Mouse (Mus musculus): ENCODE results near the gene Gm10778. TPM values are rescaled to one million over a fixed set of nuclear protein-coding genes. Genes with fewer than 3 reads are reported as not detected.
"Not testable (repeated sequence)": the region's sequence is repeated elsewhere in the genome, so short reads cannot be mapped to it uniquely, and the experiment has no call there.

The Gm10778 gene
- polyA plus RNA-seq (2016; fragmentation: Nextera tagmentation; extraction: Ambion mirVana) = 2.3 and 2.5 TPM in 2 replicates

- Histone ChIP-seq H3K4me3 (peak within 1 kb of the TSS; percentile 69), H3K36me3 (peaks cover 21% of the 10 kb centered on the region), H3K4me1 (peaks cover 27% of the 10 kb centered on the region), H3K27ac (peak within 1 kb of the TSS; percentile 75), H3K4me2 (peak within 1 kb of the TSS; percentile 78), H3K9ac (peak within 1 kb of the TSS; percentile 81)
- not testable (repeated sequence) for H3K9me3 ChIP-seq (replicated peaks); H3K27me3 ChIP-seq (replicated peaks)
- 2% methylated on average over 34 of the region's 52 CpGs for WGBS (ENCODE audit: insufficient replicate concordance)
- peak; percentile 94 for ATAC-seq
These were observed at the start of gene Gm10778 for GRCm38 (mm10) chr10:81648803-81649775. Gene Gm10778, plus strand, starts transcription at chr10:81649059.

GRCm38 (mm10) chr10:81599630-81600029 is 49.2 kb upstream of the Gm10778 start:
- no peaks in the 10 kb centered on the region for H3K36me3 ChIP-seq
- WGBS (ENCODE audit: insufficient replicate concordance) = 60% methylated on average over 5 of the region's 5 CpGs
- H3K27me3 ChIP-seq (replicated peaks) = peaks cover 51% of the 10 kb centered on the region
- no peak overlapping the region for H3K4me3 ChIP-seq
- no peak for ATAC-seq
- no peak overlapping the region; the same call in 1 of the 2 replicates for H3K27ac ChIP-seq
- H3K9ac ChIP-seq = no peak overlapping the region
- H3K9me3 ChIP-seq (replicated peaks) = no peaks in the 10 kb centered on the region
- no peak overlapping the region for H3K4me2 ChIP-seq
- H3K4me1 ChIP-seq = peaks cover 85% of the 10 kb centered on the region

DNA sequence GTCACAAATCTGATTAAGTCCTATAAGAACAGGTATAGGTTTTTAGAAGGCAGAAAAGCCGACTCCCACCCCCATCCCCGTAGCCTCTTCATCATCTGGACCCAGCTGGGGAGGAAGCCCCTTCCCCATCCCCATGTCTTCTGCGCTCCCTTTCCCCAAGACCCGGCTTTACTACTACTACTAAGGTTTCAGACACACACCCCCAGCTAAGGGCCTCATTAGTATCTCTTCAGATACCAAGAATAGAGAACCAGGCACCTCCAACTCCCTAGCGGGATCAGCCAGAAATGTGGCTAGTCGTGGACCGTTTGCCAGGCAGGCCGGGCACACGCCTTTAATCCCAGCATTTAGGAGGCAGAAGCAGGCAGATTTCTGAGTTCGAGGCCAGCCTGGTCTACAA is 48.8 kb upstream of the Gm10778 start:
- Histone ChIP-seq H3K4me1 (peaks cover 85% of the 10 kb centered on the region), H3K36me3 (no peaks in the 10 kb centered on the region), H3K4me3 (no peak overlapping the region), H3K27me3 (replicated peaks) (peaks cover 46% of the 10 kb centered on the region), H3K9me3 (replicated peaks) (no peaks in the 10 kb centered on the region), H3K9ac (no peak overlapping the region), H3K27ac (peak overlapping the region; percentile 28; the same call in 1 of the 2 replicates), H3K4me2 (peak overlapping the region; percentile 69)
- WGBS (ENCODE audit: insufficient replicate concordance) = 35% methylated on average over 10 of the region's 10 CpGs
- ATAC-seq = no peak

GRCm38 (mm10) chr10:81600738-81601203 is 48.1 kb upstream of the Gm10778 start, which contains the start of gene Tle6:
Gene Tle6, minus strand, starts transcription at chr10:81601073.
- Histone ChIP-seq H3K27me3 (replicated peaks) (peaks cover 39% of the 10 kb centered on the region), H3K4me2 (peak within 1 kb of the TSS; percentile 69), H3K9ac (peak within 1 kb of the TSS; percentile 44), H3K4me3 (peak within 1 kb of the TSS; percentile 39), H3K27ac (peak within 1 kb of the TSS; percentile 28), H3K36me3 (no peaks in the 10 kb centered on the region), H3K9me3 (replicated peaks) (no peaks in the 10 kb centered on the region), H3K4me1 (peaks cover 85% of the 10 kb centered on the region)
- peak; percentile 83 for ATAC-seq
- WGBS (ENCODE audit: insufficient replicate concordance) = under 1% methylated on average over 28 of the region's 28 CpGs

DNA sequence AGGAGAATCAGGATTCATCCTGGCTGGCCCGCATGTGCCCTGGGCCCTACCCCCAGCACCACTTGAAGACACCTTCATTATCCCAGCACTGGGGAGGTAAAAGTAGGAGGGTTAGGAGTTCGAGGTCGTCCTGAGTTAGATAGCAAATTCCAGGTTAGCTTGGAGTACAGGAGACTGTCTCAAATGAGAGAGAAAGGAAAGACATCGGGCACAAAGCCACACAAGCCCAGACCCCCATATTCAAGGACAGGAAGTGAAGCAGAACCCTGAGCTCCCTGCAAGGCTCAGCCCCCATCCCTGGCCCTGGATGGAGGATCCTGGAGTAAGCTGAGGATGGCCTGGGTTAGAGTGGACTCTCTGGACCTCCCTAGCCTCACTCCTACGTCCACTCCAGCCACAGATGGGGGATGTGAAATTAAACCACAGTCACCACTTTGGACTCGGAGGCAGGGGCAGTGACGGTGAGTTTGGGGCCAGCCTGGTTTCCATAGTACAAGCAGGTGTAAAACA is 47.4 kb upstream of the Gm10778 start:
- Histone ChIP-seq H3K4me2 (peak overlapping the region; percentile 69), H3K4me1 (peaks cover 81% of the 10 kb centered on the region), H3K9me3 (replicated peaks) (no peaks in the 10 kb centered on the region), H3K36me3 (no peaks in the 10 kb centered on the region), H3K4me3 (peak overlapping the region; percentile 39), H3K27me3 (replicated peaks) (peaks cover 33% of the 10 kb centered on the region), H3K27ac (peak overlapping the region; percentile 28; the same call in 1 of the 2 replicates), H3K9ac (peak overlapping the region; percentile 23)
- 28% methylated on average over 7 of the region's 7 CpGs for WGBS (ENCODE audit: insufficient replicate concordance)
- ATAC-seq = no peak

- Histone ChIP-seq H3K4me1 (peaks cover 75% of the 10 kb centered on the region), H3K4me2 (no peak overlapping the region)
These were observed 46.1 kb upstream of the Gm10778 start for GRCm38 (mm10) chr10:81602741-81603151.

DNA sequence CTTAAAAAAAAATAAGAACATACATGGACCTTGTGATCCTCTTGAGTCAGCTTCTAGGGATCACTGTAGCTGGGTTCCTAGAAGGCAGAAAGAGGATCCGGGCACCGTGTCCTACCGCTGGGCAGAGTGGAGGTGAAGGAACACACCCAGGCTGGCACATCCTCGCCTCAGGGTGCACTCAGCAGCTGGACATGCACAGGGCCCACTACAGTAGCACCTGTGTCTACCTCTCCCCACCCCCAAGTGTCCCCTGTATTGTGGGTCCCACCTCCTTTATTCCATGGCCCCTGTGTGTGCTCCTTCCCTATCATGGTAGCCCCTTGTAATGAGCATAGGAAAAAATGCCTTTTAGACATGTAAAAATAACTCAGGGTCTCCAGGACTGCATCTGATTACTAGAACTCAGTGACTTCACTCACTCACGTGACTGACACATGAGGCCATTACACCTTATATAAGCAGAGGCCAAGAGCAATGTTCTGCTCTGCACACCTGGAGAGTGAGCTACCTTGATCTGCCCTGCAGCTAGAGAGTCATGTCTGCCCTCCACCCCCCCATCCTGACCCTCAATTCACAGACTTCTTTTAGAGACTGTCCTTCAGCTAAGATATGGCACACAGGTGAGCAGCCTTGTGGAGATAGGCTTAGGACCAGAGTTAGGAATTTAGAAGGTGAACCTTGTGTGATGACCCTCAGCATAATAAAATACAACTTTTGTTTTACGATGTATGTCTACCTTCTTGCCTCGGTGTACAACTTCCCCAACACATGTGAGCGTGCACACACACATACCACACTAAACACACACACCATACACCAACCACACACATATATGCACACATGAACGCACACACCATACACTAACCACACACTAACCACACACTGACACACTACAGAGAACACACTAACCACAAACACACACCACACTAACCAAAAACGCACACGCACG is 44.6 kb upstream of the Gm10778 start:
- Histone ChIP-seq H3K4me1 (peaks cover 65% of the 10 kb centered on the region), H3K4me2 (peak overlapping the region; percentile 77), H3K27ac (peak overlapping the region; percentile 95), H3K9me3 (replicated peaks) (no peaks in the 10 kb centered on the region), H3K4me3 (peak overlapping the region; percentile 70; the same call in 1 of the 2 replicates), H3K27me3 (replicated peaks) (peaks cover 8% of the 10 kb centered on the region; the same call in 1 of the 2 replicates), H3K36me3 (peaks cover 13% of the 10 kb centered on the region; the same call in 1 of the 2 replicates), H3K9ac (peak overlapping the region; percentile 70)
- 56% methylated on average over 12 of the region's 12 CpGs for WGBS (ENCODE audit: insufficient replicate concordance)
- no peak for ATAC-seq

More at GRCm38 (mm10) chr10:81602741-81603151, 46.1 kb upstream of the Gm10778 start:
- Histone ChIP-seq H3K36me3 (no peaks in the 10 kb centered on the region), H3K9me3 (replicated peaks) (no peaks in the 10 kb centered on the region), H3K27me3 (replicated peaks) (peaks cover 20% of the 10 kb centered on the region), H3K4me3 (no peak overlapping the region), H3K9ac (no peak overlapping the region), H3K27ac (peak overlapping the region; percentile 22; the same call in 1 of the 2 replicates)
- 17% methylated on average over 4 of the region's 4 CpGs for WGBS (ENCODE audit: insufficient replicate concordance)
- no peak for ATAC-seq

GRCm38 (mm10) chr10:81604968-81605665 is 43.7 kb upstream of the Gm10778 start:
- Histone ChIP-seq H3K9ac (peak overlapping the region; percentile 70), H3K4me2 (peak overlapping the region; percentile 77), H3K9me3 (replicated peaks) (no peaks in the 10 kb centered on the region), H3K4me1 (peaks cover 57% of the 10 kb centered on the region), H3K27ac (peak overlapping the region; percentile 95), H3K27me3 (replicated peaks) (0 out of 2 replicates have a peak, but pooled peaks cover under 1% of the 10 kb centered on the region), H3K4me3 (peak overlapping the region; percentile 70), H3K36me3 (peaks cover 13% of the 10 kb centered on the region; the same call in 1 of the 2 replicates)
- peak; percentile 32 for ATAC-seq
- 12% methylated on average over 29 of the region's 29 CpGs for WGBS (ENCODE audit: insufficient replicate concordance)

DNA sequence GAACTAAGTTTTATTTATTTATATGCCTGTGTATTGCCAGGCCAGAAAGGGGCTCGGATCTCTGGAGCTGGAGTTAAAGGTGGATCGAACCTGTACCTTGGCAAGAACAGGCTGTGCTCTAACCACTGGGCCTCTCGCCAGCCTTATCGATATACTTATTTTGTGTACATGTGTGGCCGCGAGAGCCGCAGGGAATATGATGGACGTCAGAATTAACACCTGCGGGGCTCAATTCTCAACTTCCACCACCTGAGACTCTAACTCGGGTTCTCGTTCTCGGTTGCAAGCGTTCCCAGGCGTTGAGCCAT is 43.2 kb upstream of the Gm10778 start:
- Histone ChIP-seq H3K27ac (peak overlapping the region; percentile 95), H3K27me3 (replicated peaks) (no peaks in the 10 kb centered on the region), H3K4me3 (peak overlapping the region; percentile 70), H3K4me2 (peak overlapping the region; percentile 77), H3K36me3 (peaks cover 13% of the 10 kb centered on the region; the same call in 1 of the 2 replicates), H3K9ac (peak overlapping the region; percentile 70), H3K4me1 (peaks cover 52% of the 10 kb centered on the region), H3K9me3 (replicated peaks) (no peaks in the 10 kb centered on the region)
- 3% methylated on average over 14 of the region's 14 CpGs for WGBS (ENCODE audit: insufficient replicate concordance)
- peak; percentile 6 for ATAC-seq

- peak; percentile 88 for ATAC-seq
- WGBS (ENCODE audit: insufficient replicate concordance) = 1% methylated on average over 39 of the region's 39 CpGs
- H3K36me3 ChIP-seq = peaks cover 13% of the 10 kb centered on the region; the same call in 1 of the 2 replicates
- no peaks in the 10 kb centered on the region for H3K9me3 ChIP-seq (replicated peaks)
- H3K27me3 ChIP-seq (replicated peaks) = no peaks in the 10 kb centered on the region
- H3K4me1 ChIP-seq = peaks cover 46% of the 10 kb centered on the region
- peak within 1 kb of the TSS; percentile 70 for H3K4me3 ChIP-seq
- H3K4me2 ChIP-seq = peak within 1 kb of the TSS; percentile 77
- H3K9ac ChIP-seq = peak within 1 kb of the TSS; percentile 70
- peak within 1 kb of the TSS; percentile 95 for H3K27ac ChIP-seq
These were observed 42.7 kb upstream of the Gm10778 start, which contains the start of gene BC025920 for GRCm38 (mm10) chr10:81605974-81606751. Gene BC025920, plus strand, starts transcription at chr10:81606270.

Data from liver, embryonic 12.5 days (tissue).